Mouse (Mus musculus) heart, embryonic 14.5 days (tissue): Measurements from ENCODE around the gene Fanci. TPM values are rescaled to one million over a fixed set of nuclear protein-coding genes. Genes with fewer than 3 reads are reported as not detected.

ENCODE experiments used
- ATAC-seq: fragments of 200-750 bp; cut with Nextera tagmentation; 2 replicates; pipeline ENCODE4 v1.8.0; 2017; ENCODE audit warnings: low read depth, moderate TSS enrichment; ENCODE audit not compliant: insufficient number of reproducible peaks, insufficient read depth, low FRiP score
- H3K27ac ChIP-seq, 2 experiments: fragments of 200-500 bp in 1 of 2; fragments of 300-500 bp in 1 of 2; sonication (generic) in 1 of 2; replicated peaks in 1 of 2; 2 replicates each; pipeline ENCODE4 v1.5.1; 2012 to 2014; ENCODE audit warnings: low read depth in 2 of 2, low read length in 2 of 2, control low read depth in 1 of 2, mild to moderate bottlenecking in 1 of 2, mixed read lengths in 1 of 2; ENCODE audit not compliant: control insufficient read depth in 1 of 2, insufficient read depth in 1 of 2
- H3K27me3 ChIP-seq: fragments of 300-500 bp; sonication (generic); 2 replicates; pipeline ENCODE4 v1.6.1; 2014; ENCODE audit warnings: mild to moderate bottlenecking, low read length, control low read depth; ENCODE audit not compliant: control insufficient read depth, insufficient read depth
- H3K36me3 ChIP-seq: fragments of 300-500 bp; sonication (generic); 2 replicates; pipeline ENCODE4 v1.6.1; 2014; ENCODE audit warnings: mild to moderate bottlenecking, control low read depth, low read length, mixed read lengths; ENCODE audit not compliant: control insufficient read depth, insufficient read depth
- H3K4me1 ChIP-seq, 2 experiments: fragments of 200-500 bp in 1 of 2; fragments of 300-500 bp in 1 of 2; sonication (generic) in 1 of 2; 2 replicates each; pipeline ENCODE4 v1.6.1; 2012 to 2014; ENCODE audit warnings: low read length in 2 of 2, control low read depth in 1 of 2, mixed read lengths in 1 of 2; ENCODE audit not compliant: control insufficient read depth in 2 of 2, insufficient read depth in 2 of 2
- H3K4me2 ChIP-seq: fragments of 300-500 bp; sonication (generic); 2 replicates; pipeline ENCODE4 v1.6.1; 2014; ENCODE audit warnings: mild to moderate bottlenecking, low read length
- H3K4me3 ChIP-seq, 2 experiments: fragments of 200-500 bp in 1 of 2; fragments of 300-500 bp in 1 of 2; sonication (generic) in 1 of 2; 2 replicates each; pipeline ENCODE4 v1.5.1; 2012 to 2014; ENCODE audit warnings: low read length in 2 of 2, mild to moderate bottlenecking in 2 of 2, control low read depth in 1 of 2, low read depth in 1 of 2, moderate library complexity in 1 of 2; ENCODE audit not compliant: control insufficient read depth in 1 of 2, insufficient read depth in 1 of 2
- H3K9ac ChIP-seq: fragments of 300-500 bp; sonication (generic); 2 replicates; pipeline ENCODE4 v1.6.1; 2014; ENCODE audit warnings: mild to moderate bottlenecking, low read length
- H3K9me3 ChIP-seq: fragments of 300-500 bp; sonication (generic); 2 replicates; pipeline ENCODE4 v1.6.1; 2016; ENCODE audit warnings: low read length, control low read depth; ENCODE audit not compliant: control insufficient read depth
- WGBS: fragments of 180-500 bp; shearing (Covaris S2); extraction: QIAGEN DNeasy Blood & Tissue Kit; methylation state at CpG from one replicate; pipeline ENCODE4 v1.1.7; 2014; 5-methylcytosine and 5-hydroxymethylcytosine counted together
- polyA plus RNA-seq: library from polyadenylated mRNA; unstranded; fragments of >200 nt; fragmentation: Nextera tagmentation; extraction: Ambion mirVana; gene quantifications from 2 replicates; pipeline ENCODE4 v1.2.1, GENCODE M21; 2014

Gene Fanci
- polyA plus RNA-seq, 1 experiment from 2014 or later, result 9.2 TPM

DNA sequence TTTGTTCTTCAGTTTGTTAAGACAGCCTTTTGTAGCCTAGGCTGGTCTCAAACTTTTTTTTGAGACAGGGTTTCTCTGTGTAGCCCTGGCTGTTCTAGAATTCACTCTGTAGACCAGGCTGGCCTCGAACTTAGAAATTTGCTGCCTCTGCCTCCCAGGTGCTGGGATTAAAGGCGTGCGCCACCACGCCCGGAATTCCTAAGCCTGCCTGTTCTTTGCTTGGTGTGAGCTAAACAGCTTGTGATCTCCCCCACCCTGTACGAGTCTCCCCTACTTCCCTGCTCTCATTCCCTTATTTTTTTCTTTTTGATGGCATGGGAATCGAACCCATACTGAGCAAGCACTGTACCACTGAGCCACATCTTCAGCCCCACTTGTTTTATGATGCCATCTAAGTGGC lies 3.5 kb downstream of the Fanci start:
- H3K9ac ChIP-seq, result no peak overlapping the region
- H3K9me3 ChIP-seq, result no peaks in the 10 kb centered on the region
- no peak overlapping the region for H3K27ac ChIP-seq
- no peaks in the 10 kb centered on the region; the same call in 1 of the 2 replicates for H3K36me3 ChIP-seq
- 86% methylated on average over 7 of the region's 7 CpGs for WGBS
- H3K4me3 ChIP-seq, result no peak overlapping the region
- H3K27me3 ChIP-seq, result no peaks in the 10 kb centered on the region
- no peak overlapping the region for H3K4me2 ChIP-seq
- no peak for ATAC-seq
- peaks cover 2 to 6% of the 10 kb centered on the region in 2 experiments; a peak in 2 of 4 replicates for H3K4me1 ChIP-seq

DNA sequence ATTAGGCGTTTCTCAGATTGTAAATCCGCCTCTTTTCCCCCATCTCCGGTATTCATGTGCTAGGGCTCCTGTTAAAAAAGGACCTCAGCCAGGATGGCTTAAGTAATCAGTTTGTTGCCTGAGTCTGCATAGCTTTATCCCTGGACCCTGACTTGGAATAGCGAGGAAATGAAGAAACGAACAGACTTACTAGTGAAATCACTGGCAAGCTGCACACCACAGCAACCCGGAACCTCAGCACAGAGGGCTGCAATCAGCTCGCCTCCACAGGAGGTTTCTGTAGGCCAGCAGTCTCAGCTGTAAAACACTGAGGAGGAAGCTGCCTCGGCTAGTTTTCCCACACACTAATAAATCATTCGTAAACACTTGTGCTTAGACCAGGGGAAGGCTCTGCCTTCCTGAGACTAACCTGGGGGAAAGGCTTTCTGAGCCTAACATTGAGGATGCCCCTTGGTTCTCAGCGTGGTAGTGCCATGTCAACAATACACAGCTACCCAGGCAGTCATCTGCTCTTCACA lies 5.8 kb downstream of the Fanci start:
- Histone ChIP-seq H3K27me3 (no peaks in the 10 kb centered on the region), H3K4me1 (peaks cover 2 to 5% of the 10 kb centered on the region in 2 experiments; a peak in 2 of 4 replicates), H3K9me3 (no peaks in the 10 kb centered on the region), H3K36me3 (no peaks in the 10 kb centered on the region; the same call in 1 of the 2 replicates), H3K4me3 (no peak overlapping the region), H3K4me2 (no peak overlapping the region), H3K27ac (no peak overlapping the region), H3K9ac (no peak overlapping the region)
- ATAC-seq, result no peak
- WGBS, result 86% methylated on average over 10 of the region's 10 CpGs

DNA sequence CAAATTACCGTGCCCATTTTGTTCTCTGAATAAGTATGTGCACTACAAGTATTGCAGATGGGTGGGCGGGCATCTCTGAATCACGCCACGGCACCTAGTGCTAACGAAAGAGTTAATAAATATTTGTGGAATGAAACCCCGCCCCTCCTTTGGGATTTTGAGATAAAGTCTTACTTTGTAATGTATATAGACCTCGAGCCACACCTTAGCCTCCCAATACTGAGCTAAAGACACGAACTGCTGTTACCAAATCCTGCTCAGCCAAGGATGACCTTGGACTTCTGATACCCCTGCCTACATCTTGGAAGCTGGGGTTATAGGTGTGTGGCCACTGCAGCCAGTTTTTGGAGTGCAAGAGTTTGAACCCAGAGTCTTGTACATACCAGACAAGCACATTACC lies 6.7 kb downstream of the Fanci start:
- Histone ChIP-seq H3K4me1 (no peaks in the 10 kb centered on the region), H3K4me3 (no peak overlapping the region), H3K9ac (no peak overlapping the region), H3K27ac (no peak overlapping the region), H3K9me3 (no peaks in the 10 kb centered on the region), H3K4me2 (no peak overlapping the region), H3K36me3 (peaks cover 1% of the 10 kb centered on the region; the same call in 1 of the 2 replicates), H3K27me3 (no peaks in the 10 kb centered on the region)
- no peak for ATAC-seq
- WGBS, result 83% methylated on average over 8 of the region's 8 CpGs

DNA sequence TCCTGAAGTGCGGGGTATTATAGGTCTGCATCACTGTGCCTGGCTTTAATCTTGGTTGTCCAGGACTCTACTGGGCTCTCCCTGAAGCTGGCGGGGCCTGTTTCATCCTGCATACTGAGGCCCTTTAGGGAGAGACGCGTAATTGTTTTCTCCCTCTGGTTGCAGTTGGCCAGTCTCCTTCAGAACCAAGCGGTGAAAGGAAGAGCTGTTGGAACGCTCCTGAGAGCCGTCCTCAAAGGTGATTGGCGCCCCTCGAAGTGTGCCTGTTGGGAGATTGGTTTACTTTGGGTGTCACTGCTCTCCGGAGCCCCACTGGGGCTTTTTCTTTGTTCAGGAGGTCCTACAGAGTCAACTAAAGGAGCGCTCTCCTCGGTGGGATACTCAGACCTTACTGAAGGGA lies 7.2 kb downstream of the Fanci start:
- Histone ChIP-seq H3K36me3 (peaks cover 6% of the 10 kb centered on the region; the same call in 1 of the 2 replicates), H3K4me2 (no peak overlapping the region), H3K9ac (no peak overlapping the region), H3K9me3 (no peaks in the 10 kb centered on the region), H3K27me3 (no peaks in the 10 kb centered on the region), H3K27ac (no peak overlapping the region), H3K4me3 (no peak overlapping the region), H3K4me1 (no peaks in the 10 kb centered on the region)
- 69% methylated on average over 12 of the region's 12 CpGs for WGBS
- no peak for ATAC-seq

DNA sequence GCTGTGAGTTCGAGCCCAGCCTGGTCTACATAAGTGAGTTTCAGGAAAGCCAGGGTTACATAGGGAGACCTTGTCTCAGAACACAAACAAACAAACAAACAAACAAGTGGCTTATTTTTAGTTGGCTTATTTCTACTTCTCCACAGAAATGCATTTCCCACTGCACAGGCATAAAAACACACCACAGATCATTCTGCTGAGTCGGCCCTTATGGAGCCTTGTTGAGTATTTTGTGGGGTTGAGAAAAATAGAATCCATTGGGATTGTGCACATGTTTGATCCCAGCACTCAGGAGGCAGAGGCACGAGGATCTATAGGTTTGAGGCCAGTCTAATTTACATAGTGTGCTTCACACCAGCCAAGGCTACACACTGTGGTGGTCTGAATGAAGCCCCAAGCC lies 8.6 kb downstream of the Fanci start:
- Histone ChIP-seq H3K27ac (no peak overlapping the region), H3K27me3 (no peaks in the 10 kb centered on the region), H3K9ac (no peak overlapping the region), H3K36me3 (peaks cover 9% of the 10 kb centered on the region), H3K4me1 (no peaks in the 10 kb centered on the region), H3K9me3 (no peaks in the 10 kb centered on the region), H3K4me2 (no peak overlapping the region), H3K4me3 (no peak overlapping the region)
- WGBS, result 77% methylated on average over 3 of the region's 3 CpGs
- no peak for ATAC-seq

DNA sequence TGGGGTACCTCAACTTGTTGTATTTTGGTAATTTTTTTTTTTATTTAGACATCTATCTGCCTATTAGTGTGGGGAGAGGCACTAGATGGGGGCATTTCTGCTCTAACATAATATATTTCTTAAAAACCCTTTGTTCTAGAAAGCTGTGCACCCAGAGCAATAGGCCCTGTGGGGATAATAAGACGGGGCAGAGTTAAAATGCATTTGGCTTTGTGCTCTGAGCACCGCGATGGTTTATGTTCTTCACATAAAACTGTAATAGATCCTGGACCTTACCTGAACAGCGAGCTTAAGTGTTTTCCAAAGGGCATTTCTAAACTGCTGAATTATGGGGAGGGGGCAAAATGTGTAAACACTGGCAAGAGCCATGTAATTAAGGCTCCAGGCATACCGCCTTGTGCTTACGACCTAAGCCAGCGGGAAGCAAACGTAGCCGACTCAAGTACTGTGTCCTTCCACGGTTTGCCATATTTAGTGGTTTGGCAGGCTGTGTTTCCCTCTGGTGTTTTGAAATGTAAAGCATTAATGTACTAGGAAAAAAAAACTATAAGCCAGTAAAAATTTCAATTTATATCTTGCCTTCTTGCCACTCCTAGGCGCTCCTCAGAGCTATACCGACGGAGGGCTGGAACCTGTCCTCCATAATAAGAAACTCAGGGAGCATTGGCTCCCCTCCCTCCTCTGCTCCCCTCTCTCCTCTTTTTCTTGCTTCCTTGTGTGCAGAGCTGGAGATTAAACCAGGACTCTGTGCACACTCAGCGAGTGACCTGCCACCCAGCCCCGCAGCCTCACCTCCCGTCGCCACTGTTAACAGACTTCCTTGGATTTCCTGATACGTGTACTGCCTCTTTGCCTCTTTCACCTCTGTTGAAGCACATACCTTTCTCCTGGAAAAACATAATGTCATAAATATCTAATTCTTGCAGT lies 23.0 kb downstream of the Fanci start:
- Histone ChIP-seq H3K27me3 (no peaks in the 10 kb centered on the region), H3K36me3 (peaks cover 10% of the 10 kb centered on the region; the same call in 1 of the 2 replicates), H3K9ac (no peak overlapping the region), H3K27ac (no peak overlapping the region), H3K4me3 (no peak overlapping the region), H3K9me3 (no peaks in the 10 kb centered on the region), H3K4me2 (no peak overlapping the region), H3K4me1 (no peaks in the 10 kb centered on the region)
- no peak for ATAC-seq
- WGBS, result 84% methylated on average over 18 of the region's 18 CpGs

DNA sequence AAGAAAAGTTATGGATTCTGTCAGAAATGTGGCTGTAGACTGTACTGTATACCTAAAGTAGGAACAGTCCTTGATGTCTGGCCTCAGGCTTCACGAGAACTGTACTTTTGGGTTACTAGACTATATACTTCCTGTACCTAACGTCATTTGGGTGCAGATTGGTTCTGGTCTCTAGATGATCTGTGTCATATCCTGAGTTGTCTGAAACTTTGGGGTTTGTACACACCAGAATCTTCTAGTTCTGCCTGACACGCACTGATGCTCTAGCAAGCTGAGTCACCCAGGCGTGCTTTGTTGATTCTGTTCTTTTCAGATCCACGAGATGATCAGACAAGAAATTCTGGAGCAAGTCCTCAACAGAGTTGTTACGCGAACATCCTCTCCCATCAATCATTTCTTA lies 28.2 kb downstream of the Fanci start:
- Histone ChIP-seq H3K9ac (no peak overlapping the region), H3K9me3 (no peaks in the 10 kb centered on the region), H3K4me2 (no peak overlapping the region), H3K27ac (no peak overlapping the region), H3K4me3 (no peak overlapping the region), H3K27me3 (no peaks in the 10 kb centered on the region), H3K4me1 (no peaks in the 10 kb centered on the region), H3K36me3 (0 out of 2 replicates have a peak, but pooled peaks cover 7% of the 10 kb centered on the region)
- no peak for ATAC-seq
- 89% methylated on average over 7 of the region's 7 CpGs for WGBS
